18 mouse cellular contexts compared by ENCODE assay signal in genomic region chrX:160928870-160929269, GRCm38 (mm10). TPM values are rescaled to one million over a fixed set of nuclear protein-coding genes. Genes with fewer than 3 reads are reported as not detected.
"Had no signal": no experiment of that assay in that cellular context is flagged by ENCODE, and none has a peak within 500 bp of the region (broad histone marks: within the 10 kb centered on the region; RNA-seq: fewer than 3 reads in every experiment).

No protein-coding gene starts in this region.

- DNase-seq: lung, adult 2 months; lung, postnatal 14 days; lung, postnatal 36 days; right cerebral cortex, postnatal 14 days; thymus, adult 2 months; thymus, postnatal 25 days; thymus, postnatal 4 days had no signal

- H3K9ac ChIP-seq: lung, embryonic 15.5 days; midbrain, embryonic 13.5 days; midbrain, embryonic 15.5 days; neural tube, embryonic 12.5 days; stomach, embryonic 15.5 days had no signal

- ATAC-seq: lung, postnatal 0 days; midbrain, embryonic 13.5 days; midbrain, embryonic 15.5 days had no signal

- H3K4me1 ChIP-seq: lung, embryonic 15.5 days; megakaryocyte, embryonic 14.5 days; midbrain, embryonic 13.5 days; midbrain, embryonic 15.5 days; neural tube, embryonic 12.5 days; stomach, embryonic 15.5 days had no signal

- H3K36me3 ChIP-seq: lung, embryonic 15.5 days; midbrain, embryonic 13.5 days; neural tube, embryonic 12.5 days; stomach, embryonic 15.5 days had no signal

- H3K27me3 ChIP-seq: lung, embryonic 15.5 days; megakaryocyte, embryonic 14.5 days; midbrain, embryonic 15.5 days; neural tube, embryonic 12.5 days; stomach, embryonic 15.5 days had no signal

- H3K4me3 ChIP-seq: lung, embryonic 15.5 days; megakaryocyte, embryonic 14.5 days; midbrain, embryonic 13.5 days; midbrain, embryonic 15.5 days; neural tube, embryonic 12.5 days; stomach, embryonic 15.5 days had no signal

- H3K4me2 ChIP-seq: lung, embryonic 15.5 days; midbrain, embryonic 11.5 days; midbrain, embryonic 13.5 days; midbrain, embryonic 15.5 days; neural tube, embryonic 12.5 days; stomach, embryonic 15.5 days had no signal

- H3K9me3 ChIP-seq: lung, embryonic 15.5 days; midbrain, embryonic 13.5 days; midbrain, embryonic 15.5 days; neural tube, embryonic 12.5 days; stomach, embryonic 15.5 days had no signal

- H3K27ac ChIP-seq: lung, embryonic 15.5 days; macrophage; midbrain, embryonic 13.5 days; midbrain, embryonic 15.5 days; neural tube, embryonic 12.5 days; stomach, embryonic 15.5 days; stomach, postnatal 0 days had no signal

RNA-seq across cellular contexts. Expression of gene Gja6, which starts 22.0 kb away (rescaled TPM):
- total RNA-seq: neutrophil, adult 5-6 weeks had no signal
- polyA plus RNA-seq: macrophage; midbrain, embryonic 13.5 days had no signal
